Mouse (Mus musculus): ENCODE results near the gene Iqcf3. TPM values are rescaled to one million over a fixed set of nuclear protein-coding genes. Genes with fewer than 3 reads are reported as not detected.

The Iqcf3 gene
- polyA plus RNA-seq, 1 experiment from 2014 or later: not detected

DNA sequence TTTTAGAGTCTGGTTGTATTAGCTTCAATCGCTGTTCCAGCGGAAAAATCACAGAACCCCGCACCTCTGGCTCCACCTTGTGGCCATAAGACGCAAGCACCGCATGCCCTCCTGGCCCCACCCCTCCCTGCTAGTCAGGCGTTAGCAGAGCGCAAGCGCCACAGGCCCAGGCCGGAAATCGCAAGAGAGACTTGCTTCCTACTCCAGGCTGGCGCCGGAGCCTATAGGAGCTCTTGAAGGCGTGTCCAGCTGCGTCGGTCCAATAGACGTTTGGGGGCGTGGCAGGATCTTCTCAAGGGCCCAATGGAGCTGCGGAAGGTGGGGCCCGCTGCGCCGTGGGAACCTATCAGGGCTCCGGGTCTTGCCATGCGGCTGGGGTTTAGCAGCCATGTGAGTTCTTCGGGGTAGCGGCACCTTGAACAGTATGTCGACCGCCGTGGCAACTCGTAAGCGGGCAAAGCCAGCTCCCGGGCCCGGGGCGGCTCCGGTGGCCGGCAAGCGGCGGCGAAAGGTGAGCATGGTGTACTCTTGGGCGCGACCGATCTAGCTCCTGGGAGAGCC, 84.4 kb downstream of the Iqcf3 start, which contains the start of gene Parp3:
TSS of gene Parp3 (minus strand) at position 26 of the 561 bp plus-strand sequence.
- H3K36me3 ChIP-seq (ENCODE audit: control insufficient read depth, insufficient read depth, low read length): peaks cover 4% of the 10 kb centered on the region; the same call in 1 of the 2 replicates
- peaks cover 35% of the 10 kb centered on the region for H3K4me1 ChIP-seq (replicated peaks; ENCODE audit: control insufficient read depth, insufficient read depth, low read length)
- H3K9ac ChIP-seq (ENCODE audit: low read length): peak within 1 kb of the TSS; percentile 72
- ATAC-seq (ENCODE audit: low read depth): peak; percentile 97
- no peaks in the 10 kb centered on the region for H3K27me3 ChIP-seq (ENCODE audit: control insufficient read depth, insufficient read depth, low read depth, low read length)
- peak within 1 kb of the TSS; percentile 91 for H3K4me2 ChIP-seq (ENCODE audit: low read depth, low read length)
- H3K9me3 ChIP-seq (ENCODE audit: control insufficient read depth, low read length): no peaks in the 10 kb centered on the region
- under 1% methylated on average over 41 of the region's 41 CpGs for WGBS
- H3K27ac ChIP-seq (ENCODE audit: low read length): peak within 1 kb of the TSS; percentile 86
- H3K4me3 ChIP-seq (ENCODE audit: low read length): peak within 1 kb of the TSS; percentile 83

GRCm38 (mm10) chr9:106476002-106476923, 85.2 kb downstream of the Iqcf3 start:
- peak; percentile 54 for ATAC-seq (ENCODE audit: low read depth)
- Histone ChIP-seq H3K4me1 (replicated peaks; ENCODE audit: control insufficient read depth, insufficient read depth, low read length) (peaks cover 40% of the 10 kb centered on the region), H3K27ac (ENCODE audit: low read length) (peak overlapping the region; percentile 86), H3K4me2 (ENCODE audit: low read depth, low read length) (peak overlapping the region; percentile 50), H3K4me3 (ENCODE audit: low read length) (peak overlapping the region; percentile 83), H3K27me3 (ENCODE audit: control insufficient read depth, insufficient read depth, low read depth, low read length) (no peaks in the 10 kb centered on the region), H3K36me3 (ENCODE audit: control insufficient read depth, insufficient read depth, low read length) (peaks cover 4% of the 10 kb centered on the region; the same call in 1 of the 2 replicates), H3K9ac (ENCODE audit: low read length) (peak overlapping the region; percentile 58), H3K9me3 (ENCODE audit: control insufficient read depth, low read length) (no peaks in the 10 kb centered on the region)
- WGBS: 23% methylated on average over 16 of the region's 16 CpGs

- no peak for ATAC-seq (ENCODE audit: low read depth)
- peak within 1 kb of the TSS; percentile 50 for H3K4me2 ChIP-seq (ENCODE audit: low read depth, low read length)
- no peaks in the 10 kb centered on the region for H3K27me3 ChIP-seq (ENCODE audit: control insufficient read depth, insufficient read depth, low read depth, low read length)
- H3K4me1 ChIP-seq (replicated peaks; ENCODE audit: control insufficient read depth, insufficient read depth, low read length): peaks cover 40% of the 10 kb centered on the region
- H3K9ac ChIP-seq (ENCODE audit: low read length): peak within 1 kb of the TSS; percentile 58
- no peaks in the 10 kb centered on the region for H3K9me3 ChIP-seq (ENCODE audit: control insufficient read depth, low read length)
- H3K27ac ChIP-seq (ENCODE audit: low read length): peak within 1 kb of the TSS; percentile 86
- WGBS: 85% methylated on average over 10 of the region's 10 CpGs
- peak within 1 kb of the TSS; percentile 83 for H3K4me3 ChIP-seq (ENCODE audit: low read length)
- H3K36me3 ChIP-seq (ENCODE audit: control insufficient read depth, insufficient read depth, low read length): peaks cover under 1% of the 10 kb centered on the region; the same call in 1 of the 2 replicates
Observed at GRCm38 (mm10) chr9:106475663-106476001, 85.8 kb downstream of the Iqcf3 start, which contains the start of gene Rrp9. Gene Rrp9 (plus strand): TSS chr9:106475963.

DNA sequence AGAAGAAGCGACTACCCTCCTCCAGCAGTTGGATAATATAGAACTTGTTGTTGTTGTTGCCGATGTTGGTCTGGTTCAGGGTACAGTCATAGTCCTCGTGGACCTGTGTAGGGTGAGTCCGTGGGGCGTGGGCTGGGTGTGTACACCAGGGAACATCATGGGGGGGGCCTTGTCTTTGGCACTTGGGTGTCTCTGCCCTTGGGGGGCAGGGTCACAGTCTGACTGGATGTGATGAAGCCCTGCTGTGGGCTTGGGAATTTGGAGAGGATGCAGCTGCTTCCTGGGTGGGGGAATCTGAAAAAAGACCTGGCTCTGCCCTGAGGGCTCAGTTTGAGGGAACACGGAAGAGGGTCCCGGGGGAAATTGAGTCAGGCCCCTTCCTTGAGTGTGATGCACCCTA, 86.4 kb downstream of the Iqcf3 start:
- peak overlapping the region; percentile 33 for H3K9ac ChIP-seq (ENCODE audit: low read length)
- no peak for ATAC-seq (ENCODE audit: low read depth)
- H3K9me3 ChIP-seq (ENCODE audit: control insufficient read depth, low read length): no peaks in the 10 kb centered on the region
- 67% methylated on average over 7 of the region's 7 CpGs for WGBS
- no peaks in the 10 kb centered on the region for H3K27me3 ChIP-seq (ENCODE audit: control insufficient read depth, insufficient read depth, low read depth, low read length)
- H3K4me3 ChIP-seq (ENCODE audit: low read length): no peak overlapping the region
- no peak overlapping the region for H3K4me2 ChIP-seq (ENCODE audit: low read depth, low read length)
- H3K4me1 ChIP-seq (replicated peaks; ENCODE audit: control insufficient read depth, insufficient read depth, low read length): peaks cover 40% of the 10 kb centered on the region
- H3K27ac ChIP-seq (ENCODE audit: low read length): no peak overlapping the region
- H3K36me3 ChIP-seq (ENCODE audit: control insufficient read depth, insufficient read depth, low read length): no peaks in the 10 kb centered on the region

- 0 out of 2 replicates have a peak, but pooled peaks have one; percentile 1 for ATAC-seq (ENCODE audit: low read depth)
- 2% methylated on average over 6 of the region's 6 CpGs for WGBS
- H3K36me3 ChIP-seq (ENCODE audit: control insufficient read depth, insufficient read depth, low read length): no peaks in the 10 kb centered on the region
- H3K27me3 ChIP-seq (ENCODE audit: control insufficient read depth, insufficient read depth, low read depth, low read length): no peaks in the 10 kb centered on the region
- H3K4me2 ChIP-seq (ENCODE audit: low read depth, low read length): no peak overlapping the region
- H3K9ac ChIP-seq (ENCODE audit: low read length): peak overlapping the region; percentile 33
- H3K9me3 ChIP-seq (ENCODE audit: control insufficient read depth, low read length): no peaks in the 10 kb centered on the region
- H3K4me3 ChIP-seq (ENCODE audit: low read length): no peak overlapping the region
- H3K27ac ChIP-seq (ENCODE audit: low read length): no peak overlapping the region
- peaks cover 40% of the 10 kb centered on the region for H3K4me1 ChIP-seq (replicated peaks; ENCODE audit: control insufficient read depth, insufficient read depth, low read length)
Observed at GRCm38 (mm10) chr9:106474456-106474855, 87.0 kb downstream of the Iqcf3 start.

DNA sequence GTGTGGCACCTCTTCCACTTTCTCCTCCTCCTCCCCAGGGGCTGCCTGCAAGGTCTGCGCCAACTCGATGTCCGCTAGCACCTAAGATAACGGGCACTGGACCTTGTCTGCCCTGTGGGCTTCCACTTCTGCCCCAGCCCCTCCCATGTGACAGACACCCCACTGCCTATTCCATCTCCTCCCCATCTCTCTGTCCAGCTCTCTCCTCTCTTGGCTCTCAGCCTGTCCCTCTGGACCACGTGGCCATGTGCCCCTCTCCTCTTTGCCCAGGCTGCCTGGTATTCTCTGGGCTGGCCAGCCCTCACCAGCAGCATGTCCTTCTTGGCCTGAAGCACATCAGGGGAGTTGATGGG, 87.7 kb downstream of the Iqcf3 start:
- peaks cover 40% of the 10 kb centered on the region for H3K4me1 ChIP-seq (replicated peaks; ENCODE audit: control insufficient read depth, insufficient read depth, low read length)

GRCm38 (mm10) chr9:106473081-106473752, 88.2 kb downstream of the Iqcf3 start:
- H3K4me3 ChIP-seq (ENCODE audit: low read length): no peak overlapping the region
- H3K27ac ChIP-seq (ENCODE audit: low read length): no peak overlapping the region
- 71% methylated on average over 16 of the region's 16 CpGs for WGBS
- no peaks in the 10 kb centered on the region for H3K36me3 ChIP-seq (ENCODE audit: control insufficient read depth, insufficient read depth, low read length)
- no peak overlapping the region for H3K9ac ChIP-seq (ENCODE audit: low read length)
- H3K4me1 ChIP-seq (replicated peaks; ENCODE audit: control insufficient read depth, insufficient read depth, low read length): peaks cover 38% of the 10 kb centered on the region
- no peaks in the 10 kb centered on the region for H3K9me3 ChIP-seq (ENCODE audit: control insufficient read depth, low read length)
- H3K27me3 ChIP-seq (ENCODE audit: control insufficient read depth, insufficient read depth, low read depth, low read length): no peaks in the 10 kb centered on the region
- no peak overlapping the region for H3K4me2 ChIP-seq (ENCODE audit: low read depth, low read length)
- ATAC-seq (ENCODE audit: low read depth): no peak

More for the DNA sequence above, 87.7 kb downstream of the Iqcf3 start:
- WGBS: 64% methylated on average over 5 of the region's 5 CpGs
- H3K27me3 ChIP-seq (ENCODE audit: control insufficient read depth, insufficient read depth, low read depth, low read length): no peaks in the 10 kb centered on the region
- no peak overlapping the region for H3K4me2 ChIP-seq (ENCODE audit: low read depth, low read length)
- H3K36me3 ChIP-seq (ENCODE audit: control insufficient read depth, insufficient read depth, low read length): no peaks in the 10 kb centered on the region
- no peak overlapping the region for H3K4me3 ChIP-seq (ENCODE audit: low read length)
- no peak overlapping the region for H3K27ac ChIP-seq (ENCODE audit: low read length)
- H3K9ac ChIP-seq (ENCODE audit: low read length): no peak overlapping the region
- H3K9me3 ChIP-seq (ENCODE audit: control insufficient read depth, low read length): no peaks in the 10 kb centered on the region
- ATAC-seq (ENCODE audit: low read depth): no peak

GRCm38 (mm10) chr9:106472321-106472720, 89.1 kb downstream of the Iqcf3 start:
- WGBS: 55% methylated on average over 4 of the region's 4 CpGs
- Histone ChIP-seq H3K4me1 (replicated peaks; ENCODE audit: control insufficient read depth, insufficient read depth, low read length) (peaks cover 33% of the 10 kb centered on the region), H3K36me3 (ENCODE audit: control insufficient read depth, insufficient read depth, low read length) (no peaks in the 10 kb centered on the region), H3K27ac (ENCODE audit: low read length) (peak overlapping the region; percentile 2; the same call in 1 of the 2 replicates), H3K4me2 (ENCODE audit: low read depth, low read length) (no peak overlapping the region), H3K9ac (ENCODE audit: low read length) (no peak overlapping the region), H3K4me3 (ENCODE audit: low read length) (no peak overlapping the region), H3K9me3 (ENCODE audit: control insufficient read depth, low read length) (no peaks in the 10 kb centered on the region), H3K27me3 (ENCODE audit: control insufficient read depth, insufficient read depth, low read depth, low read length) (no peaks in the 10 kb centered on the region)
- no peak for ATAC-seq (ENCODE audit: low read depth)

GRCm38 (mm10) chr9:106471892-106472291, 89.5 kb downstream of the Iqcf3 start:
- H3K27ac ChIP-seq (ENCODE audit: low read length): peak overlapping the region; percentile 2; the same call in 1 of the 2 replicates
- peak overlapping the region; percentile 39 for H3K4me2 ChIP-seq (ENCODE audit: low read depth, low read length)
- 15% methylated on average over 5 of the region's 5 CpGs for WGBS

More at GRCm38 (mm10) chr9:106471892-106472291, 89.5 kb downstream of the Iqcf3 start:
- Histone ChIP-seq H3K9ac (ENCODE audit: low read length) (0 out of 2 replicates have a peak overlapping the region, but pooled peaks have one; percentile 29), H3K4me3 (ENCODE audit: low read length) (no peak overlapping the region), H3K27me3 (ENCODE audit: control insufficient read depth, insufficient read depth, low read depth, low read length) (no peaks in the 10 kb centered on the region), H3K36me3 (ENCODE audit: control insufficient read depth, insufficient read depth, low read length) (no peaks in the 10 kb centered on the region), H3K9me3 (ENCODE audit: control insufficient read depth, low read length) (no peaks in the 10 kb centered on the region), H3K4me1 (replicated peaks; ENCODE audit: control insufficient read depth, insufficient read depth, low read length) (peaks cover 33% of the 10 kb centered on the region)
- peak; percentile 11; the same call in 1 of the 2 replicates for ATAC-seq (ENCODE audit: low read depth)
